Comparison of ENCODE assay signal across 10 mouse cellular contexts in genomic region chr1:75413749-75414148, GRCm38 (mm10). TPM values are rescaled to one million over a fixed set of nuclear protein-coding genes. Genes with fewer than 3 reads are reported as not detected.
DNase-seq lines count a peak whose midpoint lies in the region; ATAC-seq and TF ChIP-seq lines count a peak whose summit lies in the region.
"Had no signal": no experiment of that assay in that cellular context is flagged by ENCODE, and none has a peak within 500 bp of the region (broad histone marks: within the 10 kb centered on the region; RNA-seq: fewer than 3 reads in every experiment).

No protein-coding gene starts in this region.

- WGBS in kidney, adult 2 months: 72% methylated on average over 3 of the region's 3 CpGs
- WGBS in kidney, embryonic 16.5 days: 61% methylated on average over 3 of the region's 3 CpGs

- ATAC-seq in kidney, embryonic 16.5 days (ENCODE audit: low FRiP score, low TSS enrichment): no peak
- peak; percentile 84 for ATAC-seq in granulocyte monocyte progenitor cell, adult 5-6 weeks (replicated peaks; ENCODE audit: poor library complexity, severe bottlenecking)

- H3K4me1 ChIP-seq in kidney, adult 2 months (ENCODE audit: control insufficient read depth, insufficient read depth, low read length): no peaks in the 10 kb centered on the region
- H3K4me1 ChIP-seq in kidney, embryonic 16.5 days (ENCODE audit: insufficient read depth, low read length): no peaks in the 10 kb centered on the region
- H3K4me1 ChIP-seq: limb, embryonic 15.5 days had no signal

- no peak overlapping the region for H3K4me2 ChIP-seq in kidney, embryonic 16.5 days (replicated peaks; ENCODE audit: low read depth, low read length)
- H3K4me2 ChIP-seq: embryonic facial prominence, embryonic 13.5 days; limb, embryonic 15.5 days had no signal

- H3K9ac ChIP-seq in kidney, embryonic 16.5 days (replicated peaks; ENCODE audit: low read length): no peak overlapping the region
- H3K9ac ChIP-seq: embryonic facial prominence, embryonic 13.5 days; limb, embryonic 15.5 days had no signal

- peak; percentile 49 for TF ChIP-seq CTCF in kidney, adult 2 months (conservative IDR thresholded peaks at IDR 0.05; ENCODE audit: insufficient read depth, insufficient read length, low read depth, low read length)

- no peak overlapping the region for H3K4me3 ChIP-seq in kidney, adult 2 months (ENCODE audit: insufficient read depth, low read depth, low read length)
- no peak overlapping the region for H3K4me3 ChIP-seq in kidney, embryonic 16.5 days (ENCODE audit: low read length)
- H3K4me3 ChIP-seq: embryonic facial prominence, embryonic 13.5 days; limb, embryonic 15.5 days had no signal

- H3K27me3 ChIP-seq in kidney, adult 2 months (replicated peaks; ENCODE audit: control insufficient read depth, insufficient read depth, low read length): no peaks in the 10 kb centered on the region
- no peaks in the 10 kb centered on the region for H3K27me3 ChIP-seq in kidney, embryonic 16.5 days (ENCODE audit: insufficient read depth, low read length)
- H3K27me3 ChIP-seq: embryonic facial prominence, embryonic 13.5 days; limb, embryonic 15.5 days had no signal

- no peak for TF ChIP-seq POLR2A in kidney, adult 2 months (IDR thresholded peaks at IDR 0.05; ENCODE audit: low read depth, low read length)

- DNase-seq in kidney, adult 2 months: peak; percentile 13
- DNase-seq in CD4-positive helper T cell, adult 2 months (ENCODE audit: low read depth, low spot score): peak; percentile 18
- DNase-seq in T-cell, adult 2 months (ENCODE audit: low spot score): peak; percentile 35
- peak; percentile 64 for DNase-seq in retina, postnatal 1 day
- DNase-seq in urinary bladder, postnatal 14 days (ENCODE audit: low spot score): no peak
- DNase-seq in right cerebral cortex, postnatal 14 days: no peak

- no peak overlapping the region for H3K27ac ChIP-seq in kidney, adult 2 months (ENCODE audit: insufficient read depth, low read depth, low read length)
- H3K27ac ChIP-seq in kidney, embryonic 16.5 days (ENCODE audit: low read length): no peak overlapping the region
- H3K27ac ChIP-seq: embryonic facial prominence, embryonic 13.5 days; limb, embryonic 15.5 days had no signal

- H3K36me3 ChIP-seq in kidney, adult 2 months (ENCODE audit: control insufficient read depth, insufficient read depth, low read length): no peaks in the 10 kb centered on the region
- peaks cover 32% of the 10 kb centered on the region for H3K36me3 ChIP-seq in kidney, embryonic 16.5 days (ENCODE audit: insufficient read depth, low read length)

- H3K9me3 ChIP-seq in kidney, embryonic 16.5 days (ENCODE audit: low read length): no peaks in the 10 kb centered on the region
- H3K9me3 ChIP-seq: embryonic facial prominence, embryonic 13.5 days; limb, embryonic 15.5 days had no signal

RNA-seq across cellular contexts. Expression of gene Gmppa, which starts 22.0 kb away (rescaled TPM):
- polyA plus RNA-seq in kidney, adult 2 months (2012; rRNA removed): 82.4 and 95.0 TPM in 2 replicates
- 91.4 and 91.6 TPM in 2 replicates for polyA plus RNA-seq in kidney, embryonic 16.5 days (2015; fragmentation: Nextera tagmentation; extraction: Ambion mirVana)
- 118 and 133 TPM in 2 replicates for total RNA-seq in granulocyte monocyte progenitor cell, adult 5-6 weeks (2014; fragmentation: Nextera tagmentation)
- total RNA-seq in granulocyte monocyte progenitor cell, adult 5-6 weeks (2017): 85.1 and 88.3 TPM in 2 replicates

RNA-seq across cellular contexts. Expression of gene Asic4, which starts 36.5 kb away (rescaled TPM):
- 0.05 and 0.08 TPM in 2 replicates for polyA plus RNA-seq in kidney, adult 2 months (2012; rRNA removed)
- 1.00 and 1.5 TPM in 2 replicates for polyA plus RNA-seq in kidney, embryonic 16.5 days (2015; fragmentation: Nextera tagmentation; extraction: Ambion mirVana)
- total RNA-seq in granulocyte monocyte progenitor cell, adult 5-6 weeks (2014; fragmentation: Nextera tagmentation): not detected in 2 replicates
- not detected in 2 replicates for total RNA-seq in granulocyte monocyte progenitor cell, adult 5-6 weeks (2017)

RNA-seq across cellular contexts. Expression of gene Speg, which starts 38.7 kb away (rescaled TPM):
- polyA plus RNA-seq in kidney, adult 2 months (2012; rRNA removed): 34.6 and 43.9 TPM in 2 replicates
- 61.4 and 61.5 TPM in 2 replicates for polyA plus RNA-seq in kidney, embryonic 16.5 days (2015; fragmentation: Nextera tagmentation; extraction: Ambion mirVana)
- not detected in 2 replicates for total RNA-seq in granulocyte monocyte progenitor cell, adult 5-6 weeks (2014; fragmentation: Nextera tagmentation)
- 0.05 TPM in 1 of 2 replicates, not detected in the other for total RNA-seq in granulocyte monocyte progenitor cell, adult 5-6 weeks (2017)

RNA-seq across cellular contexts. Expression of gene Des, which starts 53.6 kb away (rescaled TPM):
- 17.0 and 32.1 TPM in 2 replicates for polyA plus RNA-seq in kidney, adult 2 months (2012; rRNA removed)
- polyA plus RNA-seq in kidney, embryonic 16.5 days (2015; fragmentation: Nextera tagmentation; extraction: Ambion mirVana): 41.6 and 53.6 TPM in 2 replicates
- not detected in 2 replicates for total RNA-seq in granulocyte monocyte progenitor cell, adult 5-6 weeks (2014; fragmentation: Nextera tagmentation)
- not detected in 2 replicates for total RNA-seq in granulocyte monocyte progenitor cell, adult 5-6 weeks (2017)

Comparison
In these comparisons a context has a peak if more than half of its experiments do, and no peak if none do; other contexts are left out.
1. DNase-seq: peak in kidney, adult 2 months (single experiment), CD4-positive helper T cell, adult 2 months (single experiment), T-cell, adult 2 months (single experiment) and retina, postnatal 1 day (single experiment); none in urinary bladder, postnatal 14 days (single experiment) and right cerebral cortex, postnatal 14 days (single experiment).